Mouse (Mus musculus): ENCODE measurements around the gene Rapgef5. TPM values are rescaled to one million over a fixed set of nuclear protein-coding genes. Genes with fewer than 3 reads are reported as not detected.

Gene Rapgef5
- polyA plus RNA-seq, 1 experiment from 2014 or later: 19.8 TPM

- under 1% methylated on average over 41 of the region's 66 CpGs for WGBS
- ATAC-seq: peak; percentile 84
- H3K9me3 ChIP-seq (replicated peaks): no peaks in the 10 kb centered on the region; the same call in 1 of the 2 replicates
Measured at GRCm38 (mm10) chr12:117534087-117534751, 17.9 kb downstream of the Rapgef5 start.

GRCm38 (mm10) chr12:117540352-117540751 lies 24.1 kb downstream of the Rapgef5 start:
- ATAC-seq: no peak
- Histone ChIP-seq H3K9ac (no peak overlapping the region), H3K4me1 (no peaks in the 10 kb centered on the region), H3K27ac (no peak overlapping the region), H3K9me3 (replicated peaks) (no peaks in the 10 kb centered on the region; the same call in 1 of the 2 replicates), H3K27me3 (peaks cover 5% of the 10 kb centered on the region), H3K4me2 (no peak overlapping the region), H3K4me3 (no peak overlapping the region), H3K36me3 (ENCODE audit: poor library complexity, severe bottlenecking) (no peaks in the 10 kb centered on the region)
- WGBS: 62% methylated on average over 2 of the region's 2 CpGs

More at GRCm38 (mm10) chr12:117534087-117534751, 17.9 kb downstream of the Rapgef5 start:
- Histone ChIP-seq H3K27ac (no peak overlapping the region), H3K4me1 (peaks cover 11% of the 10 kb centered on the region), H3K36me3 (ENCODE audit: poor library complexity, severe bottlenecking) (no peaks in the 10 kb centered on the region), H3K4me3 (peak overlapping the region; percentile 72), H3K27me3 (peaks cover 49% of the 10 kb centered on the region), H3K9ac (peak overlapping the region; percentile 71), H3K4me2 (peak overlapping the region; percentile 95)

GRCm38 (mm10) chr12:117545277-117545676 lies 29.0 kb downstream of the Rapgef5 start:
- H3K27me3 ChIP-seq: no peaks in the 10 kb centered on the region
- no peak for ATAC-seq
- H3K4me1 ChIP-seq: no peaks in the 10 kb centered on the region
- H3K27ac ChIP-seq: no peak overlapping the region
- no peaks in the 10 kb centered on the region for H3K9me3 ChIP-seq (replicated peaks)
- H3K4me3 ChIP-seq: no peak overlapping the region
- H3K4me2 ChIP-seq: no peak overlapping the region
- H3K9ac ChIP-seq: no peak overlapping the region
- no peaks in the 10 kb centered on the region for H3K36me3 ChIP-seq (ENCODE audit: poor library complexity, severe bottlenecking)
- WGBS: 90% methylated on average over 6 of the region's 6 CpGs

- Histone ChIP-seq H3K27me3 (no peaks in the 10 kb centered on the region), H3K36me3 (ENCODE audit: poor library complexity, severe bottlenecking) (no peaks in the 10 kb centered on the region), H3K4me3 (no peak overlapping the region), H3K4me2 (no peak overlapping the region), H3K4me1 (no peaks in the 10 kb centered on the region), H3K9ac (no peak overlapping the region), H3K27ac (no peak overlapping the region), H3K9me3 (replicated peaks) (no peaks in the 10 kb centered on the region)
- 89% methylated on average over 5 of the region's 5 CpGs for WGBS
- ATAC-seq: no peak
Measured at GRCm38 (mm10) chr12:117553353-117553752, 37.1 kb downstream of the Rapgef5 start.

GRCm38 (mm10) chr12:117554612-117555063 lies 38.4 kb downstream of the Rapgef5 start:
- Histone ChIP-seq H3K4me1 (no peaks in the 10 kb centered on the region), H3K27me3 (no peaks in the 10 kb centered on the region), H3K36me3 (ENCODE audit: poor library complexity, severe bottlenecking) (no peaks in the 10 kb centered on the region), H3K4me3 (no peak overlapping the region), H3K9me3 (replicated peaks) (no peaks in the 10 kb centered on the region), H3K4me2 (no peak overlapping the region), H3K27ac (no peak overlapping the region), H3K9ac (no peak overlapping the region)
- 98% methylated on average over 1 of the region's 1 CpGs for WGBS
- ATAC-seq: no peak

- H3K4me1 ChIP-seq: no peaks in the 10 kb centered on the region
- H3K4me2 ChIP-seq: no peak overlapping the region
- H3K36me3 ChIP-seq (ENCODE audit: poor library complexity, severe bottlenecking): no peaks in the 10 kb centered on the region
- H3K4me3 ChIP-seq: no peak overlapping the region
- H3K27me3 ChIP-seq: no peaks in the 10 kb centered on the region
- no peaks in the 10 kb centered on the region for H3K9me3 ChIP-seq (replicated peaks)
- H3K27ac ChIP-seq: no peak overlapping the region
- no peak for ATAC-seq
- WGBS: 87% methylated on average over 11 of the region's 11 CpGs
- H3K9ac ChIP-seq: no peak overlapping the region
Measured at GRCm38 (mm10) chr12:117560450-117560849, 44.2 kb downstream of the Rapgef5 start.

- Histone ChIP-seq H3K4me1 (no peaks in the 10 kb centered on the region), H3K4me3 (no peak overlapping the region), H3K27me3 (no peaks in the 10 kb centered on the region), H3K4me2 (no peak overlapping the region), H3K36me3 (ENCODE audit: poor library complexity, severe bottlenecking) (no peaks in the 10 kb centered on the region), H3K9ac (no peak overlapping the region), H3K27ac (no peak overlapping the region), H3K9me3 (replicated peaks) (no peaks in the 10 kb centered on the region)
- WGBS: 79% methylated on average over 6 of the region's 6 CpGs
- no peak for ATAC-seq
Measured at GRCm38 (mm10) chr12:117561411-117562059, 45.3 kb downstream of the Rapgef5 start.

GRCm38 (mm10) chr12:117562085-117562484 lies 45.8 kb downstream of the Rapgef5 start:
- Histone ChIP-seq H3K4me2 (no peak overlapping the region), H3K9ac (no peak overlapping the region), H3K4me3 (no peak overlapping the region), H3K36me3 (ENCODE audit: poor library complexity, severe bottlenecking) (no peaks in the 10 kb centered on the region), H3K9me3 (replicated peaks) (no peaks in the 10 kb centered on the region), H3K4me1 (no peaks in the 10 kb centered on the region), H3K27ac (no peak overlapping the region), H3K27me3 (no peaks in the 10 kb centered on the region)
- no peak for ATAC-seq
- 95% methylated on average over 3 of the region's 3 CpGs for WGBS

GRCm38 (mm10) chr12:117563859-117564258 lies 47.6 kb downstream of the Rapgef5 start:
- Histone ChIP-seq H3K4me1 (no peaks in the 10 kb centered on the region), H3K9ac (no peak overlapping the region), H3K36me3 (ENCODE audit: poor library complexity, severe bottlenecking) (no peaks in the 10 kb centered on the region), H3K27me3 (no peaks in the 10 kb centered on the region), H3K4me3 (no peak overlapping the region), H3K9me3 (replicated peaks) (no peaks in the 10 kb centered on the region), H3K4me2 (no peak overlapping the region), H3K27ac (no peak overlapping the region)
- WGBS: 57% methylated on average over 6 of the region's 6 CpGs
- no peak for ATAC-seq

- Histone ChIP-seq H3K4me2 (no peak overlapping the region), H3K27me3 (no peaks in the 10 kb centered on the region), H3K36me3 (ENCODE audit: poor library complexity, severe bottlenecking) (no peaks in the 10 kb centered on the region), H3K4me3 (no peak overlapping the region), H3K9ac (no peak overlapping the region), H3K9me3 (replicated peaks) (no peaks in the 10 kb centered on the region), H3K27ac (no peak overlapping the region), H3K4me1 (no peaks in the 10 kb centered on the region)
- no peak for ATAC-seq
- WGBS: 80% methylated on average over 4 of the region's 4 CpGs
Measured at GRCm38 (mm10) chr12:117566298-117566697, 50.0 kb downstream of the Rapgef5 start.

GRCm38 (mm10) chr12:117569671-117570070 lies 53.4 kb downstream of the Rapgef5 start:
- H3K4me3 ChIP-seq: no peak overlapping the region

GRCm38 (mm10) chr12:117584256-117584655 lies 68.0 kb downstream of the Rapgef5 start:
- no peak overlapping the region for H3K27ac ChIP-seq
- no peak overlapping the region for H3K9ac ChIP-seq
- H3K4me3 ChIP-seq: no peak overlapping the region
- ATAC-seq: no peak
- no peaks in the 10 kb centered on the region for H3K36me3 ChIP-seq (ENCODE audit: poor library complexity, severe bottlenecking)
- no peaks in the 10 kb centered on the region for H3K9me3 ChIP-seq (replicated peaks)
- 87% methylated on average over 4 of the region's 4 CpGs for WGBS
- no peaks in the 10 kb centered on the region for H3K4me1 ChIP-seq
- H3K4me2 ChIP-seq: no peak overlapping the region
- H3K27me3 ChIP-seq: no peaks in the 10 kb centered on the region

More at GRCm38 (mm10) chr12:117569671-117570070, 53.4 kb downstream of the Rapgef5 start:
- ATAC-seq: no peak
- no peaks in the 10 kb centered on the region for H3K36me3 ChIP-seq (ENCODE audit: poor library complexity, severe bottlenecking)
- no peaks in the 10 kb centered on the region for H3K4me1 ChIP-seq
- no peaks in the 10 kb centered on the region for H3K9me3 ChIP-seq (replicated peaks)
- no peak overlapping the region for H3K4me2 ChIP-seq
- no peak overlapping the region for H3K27ac ChIP-seq
- H3K27me3 ChIP-seq: no peaks in the 10 kb centered on the region
- no peak overlapping the region for H3K9ac ChIP-seq
- 76% methylated on average over 2 of the region's 2 CpGs for WGBS

Measured in forebrain, embryonic 13.5 days (tissue).